Mouse (Mus musculus) neural tube, embryonic 11.5 days (tissue): ENCODE data around the gene Gm5458. TPM values are rescaled to one million over a fixed set of nuclear protein-coding genes. Genes with fewer than 3 reads are reported as not detected.
"Not testable (repeated sequence)": the region's sequence is repeated elsewhere in the genome, so short reads cannot be mapped to it uniquely, and the experiment has no call there.

Experiments used
- ATAC-seq: fragments of 200-750 bp; cut with Nextera tagmentation; 2 replicates; pipeline ENCODE4 v1.8.0; 2017; ENCODE audit warnings: moderate number of reproducible peaks, mild to moderate bottlenecking, moderate TSS enrichment, moderate library complexity; ENCODE audit not compliant: insufficient read depth, low FRiP score, low TSS enrichment
- DNase-seq: peaks from one replicate; pipeline ENCODE4 v3.0.0-alpha.2; 2015; ENCODE audit warnings: low spot score
- H3K27ac ChIP-seq: fragments of 300-500 bp; sonication (generic); 2 replicates; pipeline ENCODE4 v1.5.1; 2014; ENCODE audit warnings: low read depth, mild to moderate bottlenecking, low read length
- H3K27me3 ChIP-seq: fragments of 300-500 bp; sonication (generic); 2 replicates; pipeline ENCODE4 v1.6.1; 2014; ENCODE audit warnings: mild to moderate bottlenecking, low read length, mixed read lengths; ENCODE audit not compliant: control insufficient read depth, insufficient read depth
- H3K36me3 ChIP-seq: fragments of 300-500 bp; sonication (generic); 2 replicates; pipeline ENCODE4 v1.6.1; 2014; ENCODE audit warnings: mild to moderate bottlenecking, low read length, moderate library complexity, mixed read lengths; ENCODE audit not compliant: control insufficient read depth, insufficient read depth
- H3K4me1 ChIP-seq: fragments of 300-500 bp; sonication (generic); 2 replicates; pipeline ENCODE4 v1.6.1; 2014; ENCODE audit warnings: low read length, mixed read lengths; ENCODE audit not compliant: control insufficient read depth, insufficient read depth
- H3K4me2 ChIP-seq: fragments of 300-500 bp; sonication (generic); 2 replicates; pipeline ENCODE4 v1.6.1; 2014; ENCODE audit warnings: low read depth, mild to moderate bottlenecking, moderate library complexity
- H3K4me3 ChIP-seq: fragments of 300-500 bp; sonication (generic); 2 replicates; pipeline ENCODE4 v1.5.1; 2014; ENCODE audit warnings: low read depth, low read length
- H3K9ac ChIP-seq: fragments of 300-500 bp; sonication (generic); 2 replicates; pipeline ENCODE4 v1.6.1; 2014; ENCODE audit warnings: mild to moderate bottlenecking, low read length
- H3K9me3 ChIP-seq: fragments of 300-500 bp; sonication (generic); 2 replicates; pipeline ENCODE4 v1.6.1; 2016; ENCODE audit warnings: low read length; ENCODE audit not compliant: control insufficient read depth
- WGBS: fragments of 180-500 bp; shearing (Covaris S2); extraction: QIAGEN DNeasy Blood & Tissue Kit; methylation state at CpG from one replicate; pipeline ENCODE4 v1.1.7; 2014; 5-methylcytosine and 5-hydroxymethylcytosine counted together
- polyA plus RNA-seq: library from polyadenylated mRNA; unstranded; fragments of >200 nt; fragmentation: Nextera tagmentation; extraction: Ambion mirVana; gene quantifications from 2 replicates; pipeline ENCODE4 v1.2.1, GENCODE M21; 2014

Gm5458 gene
- not detected in 2 replicates for polyA plus RNA-seq

DNA sequence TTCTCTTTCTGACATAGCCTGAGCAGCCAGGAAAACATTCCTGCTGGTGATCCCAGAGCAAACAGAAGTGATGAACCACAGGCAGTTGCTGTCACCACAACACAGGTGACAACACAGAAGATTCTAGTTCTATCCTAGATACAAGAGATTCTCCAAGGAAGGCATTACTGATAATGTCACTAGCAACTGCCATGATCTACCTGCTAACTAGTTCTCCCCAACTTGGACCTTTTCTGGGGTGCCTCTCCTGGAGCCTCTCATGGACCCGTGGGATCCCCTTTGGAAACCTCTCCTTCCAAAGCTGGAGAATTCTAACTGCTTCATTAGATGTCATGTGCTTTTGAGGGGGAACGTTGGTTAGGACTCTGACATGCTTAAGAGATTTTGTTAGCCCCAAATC is at the start of gene Gm5458:
Gene Gm5458 (minus strand): TSS at position 101 of the 400 bp plus-strand sequence.
- H3K27me3 ChIP-seq, H3K36me3 ChIP-seq, H3K4me3 ChIP-seq, DNase-seq, H3K27ac ChIP-seq, H3K4me2 ChIP-seq, H3K9me3 ChIP-seq, H3K9ac ChIP-seq, H3K4me1 ChIP-seq, ATAC-seq: not testable (repeated sequence)
- 86% methylated on average over 1 of the region's 2 CpGs for WGBS

DNA sequence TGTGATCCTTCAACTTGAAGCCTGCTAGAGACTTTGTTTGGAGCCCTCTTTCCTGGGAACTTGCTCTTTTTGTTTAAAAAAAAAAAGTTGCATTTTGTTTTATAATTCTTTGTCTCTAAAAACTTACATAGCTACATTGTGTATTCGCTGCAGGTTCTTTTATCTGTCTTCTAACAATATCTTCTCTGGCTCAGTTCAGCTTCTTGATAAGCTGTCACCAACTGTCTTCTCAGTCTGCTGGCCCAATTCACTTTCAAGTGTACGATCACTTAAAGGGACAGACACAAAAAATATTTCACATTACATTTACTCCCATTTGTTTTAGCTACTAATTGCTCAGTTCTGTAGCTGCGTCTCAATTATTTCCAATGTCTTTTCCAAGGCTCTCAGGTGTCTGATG is 43.9 kb upstream of the Gm5458 start:
- Histone ChIP-seq H3K27me3 (no peaks in the 10 kb centered on the region), H3K27ac (no peak overlapping the region), H3K4me1 (no peaks in the 10 kb centered on the region), H3K9ac (no peak overlapping the region), H3K4me2 (no peak overlapping the region), H3K36me3 (no peaks in the 10 kb centered on the region), H3K4me3 (no peak overlapping the region), H3K9me3 (no peaks in the 10 kb centered on the region)
- 88% methylated on average over 3 of the region's 3 CpGs for WGBS
- DNase-seq, result no peak
- ATAC-seq, result no peak

DNA sequence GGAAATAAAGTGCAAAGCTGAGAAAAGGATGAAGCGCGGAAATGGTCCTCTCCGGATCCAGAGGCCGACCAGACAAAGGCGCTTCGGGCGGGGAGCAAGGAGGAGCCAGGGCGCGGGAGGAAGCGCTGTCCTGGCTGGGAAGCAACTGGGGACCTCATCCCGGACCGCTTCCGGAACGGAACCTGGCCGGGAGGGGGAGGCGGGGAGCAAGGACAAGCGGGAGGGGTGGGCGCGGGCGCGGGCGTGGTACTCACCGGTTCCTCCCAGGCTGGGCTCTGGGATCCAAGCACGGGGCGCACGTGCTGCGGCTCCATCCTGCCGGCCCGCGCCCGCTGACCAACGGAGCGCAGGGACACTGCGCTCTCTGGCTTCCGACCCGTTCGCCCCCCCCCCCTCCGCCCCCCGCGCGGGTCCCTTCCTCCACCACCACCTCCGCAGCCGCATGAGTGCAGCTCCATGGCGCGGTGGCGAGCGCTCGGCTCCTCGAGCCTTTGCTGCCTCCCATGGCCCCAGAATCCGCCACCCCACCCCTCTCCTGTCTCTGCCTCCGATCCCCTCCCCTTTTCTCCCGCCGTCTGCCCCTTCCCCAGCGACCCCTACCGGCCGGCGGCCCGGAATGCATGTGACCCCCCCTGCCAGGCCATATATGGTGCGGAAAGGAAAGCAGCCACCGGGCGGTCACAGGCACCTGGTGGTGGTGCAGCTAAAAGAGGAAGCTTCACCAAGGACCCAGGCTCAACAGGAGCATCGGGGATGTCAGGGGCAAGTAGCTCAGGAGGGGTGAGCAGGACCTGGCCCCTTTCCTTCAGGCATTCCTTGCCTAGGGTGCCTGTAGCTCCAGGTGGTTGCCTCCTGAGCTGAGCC is 17.3 kb downstream of the Gm5458 start, which contains the start of gene Gm2237:
Gene Gm2237 (minus strand): TSS at position 332 of the 864 bp plus-strand sequence.
- not testable (repeated sequence) for H3K4me1 ChIP-seq, H3K9me3 ChIP-seq, H3K27me3 ChIP-seq, ATAC-seq, H3K36me3 ChIP-seq, H3K27ac ChIP-seq
- Histone ChIP-seq H3K9ac (peak within 1 kb of the TSS; percentile 51), H3K4me2 (peak within 1 kb of the TSS; percentile 20; the same call in 1 of the 2 replicates), H3K4me3 (peak within 1 kb of the TSS; percentile 47)
- 0% methylated on average over 14 of the region's 62 CpGs for WGBS
- peak; percentile 27 for DNase-seq

- not testable (repeated sequence) for H3K27me3 ChIP-seq, H3K36me3 ChIP-seq, DNase-seq, H3K9ac ChIP-seq, H3K9me3 ChIP-seq, H3K4me3 ChIP-seq, H3K4me1 ChIP-seq, H3K4me2 ChIP-seq, ATAC-seq, H3K27ac ChIP-seq
- WGBS, result 79% methylated on average over 1 of the region's 3 CpGs
These were observed 52.5 kb downstream of the Gm5458 start, which contains the start of gene Gm2244 for GRCm38 (mm10) chr14:19549863-19550262. Gm2244 (minus strand) TSS chr14:19549963.

Other genes starting within 250 kb of the Gm5458 start
- not detected in 2 replicates for gene Gm21738, start 183.7 kb downstream of the Gm5458 start, polyA plus RNA-seq
- 0.16 TPM in 1 of 2 replicates, not detected in the other for gene Gm2244, start 52.6 kb downstream of the Gm5458 start, polyA plus RNA-seq
- gene Gm2237, start 17.4 kb downstream of the Gm5458 start, polyA plus RNA-seq, result 2.5 and 3.3 TPM in 2 replicates
- 61.2 and 63.0 TPM in 2 replicates for gene Nid2, start 148.7 kb upstream of the Gm5458 start, polyA plus RNA-seq
- 236 and 241 TPM in 2 replicates for gene Rtraf, start 221.2 kb upstream of the Gm5458 start, polyA plus RNA-seq